Mouse (Mus musculus): ENCODE results near the gene Nmt1.

DNA sequence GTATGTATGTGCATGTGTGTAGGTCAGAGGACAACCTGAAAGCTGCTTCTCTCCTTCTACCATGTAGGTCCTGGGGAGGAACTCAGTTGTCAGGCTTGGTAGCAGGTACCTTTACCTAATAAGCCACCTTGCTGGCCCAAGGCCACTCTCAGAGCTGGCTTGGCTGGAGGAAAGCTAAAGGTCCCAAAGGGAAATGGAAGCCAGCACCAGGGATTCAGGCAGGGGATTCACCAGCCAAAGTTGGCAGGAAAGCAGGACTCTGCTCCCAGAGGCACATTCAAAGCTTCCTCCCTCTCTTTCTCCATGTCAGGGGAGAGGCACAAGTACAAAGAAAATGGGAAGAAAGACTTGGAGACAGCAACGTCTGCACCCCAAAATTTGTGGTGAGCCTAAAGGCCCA, 23.1 kb upstream of the Nmt1 start:
- TF ChIP-seq CTCF (IDR thresholded peaks at IDR 0.05; ENCODE audit: borderline replicate concordance, insufficient read depth, low read length) (no peak), POLR2A (IDR thresholded peaks at IDR 0.05; ENCODE audit: low read depth, low read length) (no peak)

Data from embryonic fibroblast, embryonic 13.5 days (primary cell).